Mouse (Mus musculus) embryonic facial prominence, embryonic 12.5 days (tissue): ENCODE measurements around the gene Foxp1. TPM values are rescaled to one million over a fixed set of nuclear protein-coding genes. Genes with fewer than 3 reads are reported as not detected.

Source experiments
- ATAC-seq: fragments of 200-750 bp; cut with Nextera tagmentation; 2 replicates; pipeline ENCODE4 v1.8.0; 2017; ENCODE audit not compliant: insufficient number of reproducible peaks, insufficient read depth, low FRiP score, low TSS enrichment
- H3K27ac ChIP-seq: fragments of 300-500 bp; sonication (generic); 2 replicates; pipeline ENCODE4 v1.5.1; 2016; ENCODE audit warnings: mild to moderate bottlenecking
- H3K27me3 ChIP-seq: fragments of 300-500 bp; sonication (generic); 2 replicates; pipeline ENCODE4 v1.6.1; 2016; ENCODE audit warnings: mild to moderate bottlenecking, moderate library complexity
- H3K36me3 ChIP-seq: fragments of 300-500 bp; sonication (generic); 2 replicates; pipeline ENCODE4 v1.6.1; 2016; ENCODE audit warnings: mild to moderate bottlenecking
- H3K4me1 ChIP-seq: fragments of 300-500 bp; sonication (generic); 2 replicates; pipeline ENCODE4 v1.6.1; 2016
- H3K4me2 ChIP-seq: fragments of 300-500 bp; sonication (generic); replicated peaks from 2 replicates; pipeline ENCODE4 v1.6.1; 2016; ENCODE audit warnings: mild to moderate bottlenecking, moderate library complexity
- H3K4me3 ChIP-seq: fragments of 300-500 bp; sonication (generic); 2 replicates; pipeline ENCODE4 v1.5.1; 2016; ENCODE audit warnings: mild to moderate bottlenecking
- H3K9ac ChIP-seq: fragments of 300-500 bp; sonication (generic); 2 replicates; pipeline ENCODE4 v1.6.1; 2016; ENCODE audit warnings: mild to moderate bottlenecking, moderate library complexity
- H3K9me3 ChIP-seq: fragments of 300-500 bp; sonication (generic); 2 replicates; pipeline ENCODE4 v1.6.1; 2016; ENCODE audit warnings: mild to moderate bottlenecking, moderate library complexity
- WGBS: fragments of 180-500 bp; shearing (Covaris S2); methylation state at CpG from one replicate; pipeline ENCODE4 v1.1.7; 2016; 5-methylcytosine and 5-hydroxymethylcytosine counted together
- polyA plus RNA-seq: library from polyadenylated mRNA; unstranded; fragments of >200 nt; fragmentation: Nextera tagmentation; extraction: Ambion mirVana; gene quantifications from 2 replicates; pipeline ENCODE4 v1.2.1, GENCODE M21; 2016

Gene Foxp1
- polyA plus RNA-seq, 1 experiment from 2014 or later: 132 TPM

DNA sequence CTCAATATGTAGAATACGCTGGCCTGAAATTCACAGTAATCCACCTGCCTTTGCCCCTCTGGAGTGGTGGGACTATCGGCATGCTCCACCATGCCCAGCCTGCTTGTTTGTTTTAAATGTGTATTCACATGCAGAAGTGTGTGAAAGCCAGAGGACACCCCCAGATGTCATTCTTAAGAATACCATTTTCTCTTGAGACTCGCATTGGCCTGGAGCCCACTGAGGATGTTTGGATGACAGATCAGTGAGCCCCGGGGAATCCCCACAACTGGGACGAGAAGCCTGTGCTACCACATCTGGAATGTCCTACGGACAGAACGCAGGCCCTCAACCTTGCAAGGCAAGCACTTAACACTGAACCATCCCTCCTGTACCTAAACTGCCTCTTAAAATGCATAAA is 479.3 kb downstream of the Foxp1 start:
- WGBS: 73% methylated on average over 7 of the region's 7 CpGs
- ATAC-seq: no peak

GRCm38 (mm10) chr6:99042175-99042954 is 480.2 kb downstream of the Foxp1 start:
- WGBS: 74% methylated on average over 6 of the region's 6 CpGs
- no peaks in the 10 kb centered on the region for H3K4me1 ChIP-seq
- H3K9ac ChIP-seq: no peak overlapping the region
- no peaks in the 10 kb centered on the region for H3K27me3 ChIP-seq
- no peaks in the 10 kb centered on the region for H3K36me3 ChIP-seq
- H3K4me3 ChIP-seq: no peak overlapping the region
- H3K27ac ChIP-seq: no peak overlapping the region
- no peak overlapping the region for H3K4me2 ChIP-seq
- no peaks in the 10 kb centered on the region for H3K9me3 ChIP-seq
- no peak for ATAC-seq

More for the DNA sequence above, 479.3 kb downstream of the Foxp1 start:
- Histone ChIP-seq H3K4me3 (no peak overlapping the region), H3K9me3 (no peaks in the 10 kb centered on the region), H3K36me3 (no peaks in the 10 kb centered on the region), H3K9ac (no peak overlapping the region), H3K4me1 (no peaks in the 10 kb centered on the region), H3K4me2 (no peak overlapping the region), H3K27ac (no peak overlapping the region), H3K27me3 (no peaks in the 10 kb centered on the region)

GRCm38 (mm10) chr6:99038977-99039376 is 483.5 kb downstream of the Foxp1 start:
- H3K9me3 ChIP-seq: no peaks in the 10 kb centered on the region
- no peak for ATAC-seq
- H3K27me3 ChIP-seq: no peaks in the 10 kb centered on the region

GRCm38 (mm10) chr6:99035459-99036375 is 486.8 kb downstream of the Foxp1 start:
- Histone ChIP-seq H3K9ac (no peak overlapping the region), H3K4me3 (no peak overlapping the region), H3K4me1 (peaks cover 12% of the 10 kb centered on the region; the same call in 1 of the 2 replicates), H3K27me3 (no peaks in the 10 kb centered on the region), H3K4me2 (no peak overlapping the region), H3K36me3 (no peaks in the 10 kb centered on the region), H3K27ac (no peak overlapping the region), H3K9me3 (no peaks in the 10 kb centered on the region)
- 76% methylated on average over 8 of the region's 8 CpGs for WGBS
- ATAC-seq: no peak

More at GRCm38 (mm10) chr6:99038977-99039376, 483.5 kb downstream of the Foxp1 start:
- Histone ChIP-seq H3K27ac (no peak overlapping the region), H3K4me3 (no peak overlapping the region), H3K4me2 (no peak overlapping the region), H3K4me1 (0 out of 2 replicates have a peak, but pooled peaks cover 2% of the 10 kb centered on the region), H3K9ac (no peak overlapping the region), H3K36me3 (no peaks in the 10 kb centered on the region)
- WGBS: 71% methylated on average over 2 of the region's 2 CpGs

DNA sequence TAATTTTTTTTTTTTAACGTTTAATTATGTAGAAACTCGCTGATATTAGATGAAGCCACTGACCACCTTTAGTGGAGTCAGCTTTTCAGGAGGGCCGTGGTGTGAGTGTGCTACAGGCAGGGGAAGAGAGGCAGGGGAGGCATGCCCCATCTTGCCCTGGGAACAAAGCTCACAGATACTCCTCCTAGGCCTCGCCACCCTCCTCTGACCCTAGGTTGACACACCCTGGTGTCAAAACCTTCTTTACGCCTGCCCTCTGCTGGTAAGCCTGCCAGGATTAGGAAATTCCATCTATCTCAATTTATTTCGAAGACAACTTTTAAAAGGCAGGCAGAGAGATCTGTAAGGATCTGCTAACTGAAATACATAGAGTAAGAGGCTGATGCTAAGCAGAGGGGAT is 489.5 kb downstream of the Foxp1 start:
- peaks cover 17% of the 10 kb centered on the region for H3K4me1 ChIP-seq
- 44% methylated on average over 6 of the region's 6 CpGs for WGBS

GRCm38 (mm10) chr6:99031321-99031903 is 491.1 kb downstream of the Foxp1 start:
- no peak overlapping the region for H3K4me3 ChIP-seq
- H3K4me2 ChIP-seq: no peak overlapping the region
- 64% methylated on average over 9 of the region's 9 CpGs for WGBS
- H3K4me1 ChIP-seq: peaks cover 17% of the 10 kb centered on the region
- ATAC-seq: no peak
- peaks cover 2% of the 10 kb centered on the region; the same call in 1 of the 2 replicates for H3K27me3 ChIP-seq
- H3K9me3 ChIP-seq: no peaks in the 10 kb centered on the region
- H3K9ac ChIP-seq: no peak overlapping the region
- H3K36me3 ChIP-seq: no peaks in the 10 kb centered on the region
- no peak overlapping the region for H3K27ac ChIP-seq

More for the DNA sequence above, 489.5 kb downstream of the Foxp1 start:
- no peak for ATAC-seq
- H3K9ac ChIP-seq: no peak overlapping the region
- no peak overlapping the region for H3K4me2 ChIP-seq
- H3K4me3 ChIP-seq: no peak overlapping the region
- peaks cover 2% of the 10 kb centered on the region; the same call in 1 of the 2 replicates for H3K27me3 ChIP-seq
- no peaks in the 10 kb centered on the region for H3K36me3 ChIP-seq
- no peaks in the 10 kb centered on the region for H3K9me3 ChIP-seq
- H3K27ac ChIP-seq: no peak overlapping the region

DNA sequence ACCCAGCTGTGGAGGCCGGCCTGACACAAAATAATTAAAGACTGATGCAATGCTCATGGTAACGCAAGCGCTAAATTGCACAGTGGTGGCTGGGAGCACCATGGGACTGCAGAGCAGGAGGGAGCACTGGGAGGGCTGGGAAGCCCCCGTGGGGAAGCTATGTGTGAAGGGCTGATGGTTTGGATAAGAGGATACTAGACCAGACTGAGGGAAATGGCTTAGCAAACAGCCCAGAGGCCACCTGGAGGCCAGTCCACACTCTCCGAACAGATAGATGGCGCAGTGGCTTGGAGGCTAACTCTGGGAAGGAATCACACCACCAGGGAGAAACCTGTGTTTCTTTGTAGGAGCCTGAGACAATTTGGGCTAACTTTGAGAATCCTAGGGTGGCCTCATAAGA is 492.3 kb downstream of the Foxp1 start:
- peaks cover 2% of the 10 kb centered on the region; the same call in 1 of the 2 replicates for H3K27me3 ChIP-seq
- H3K27ac ChIP-seq: no peak overlapping the region
- no peak overlapping the region for H3K4me2 ChIP-seq
- peaks cover 25% of the 10 kb centered on the region for H3K4me1 ChIP-seq
- no peak overlapping the region for H3K4me3 ChIP-seq
- 28% methylated on average over 6 of the region's 6 CpGs for WGBS
- ATAC-seq: no peak
- no peaks in the 10 kb centered on the region for H3K36me3 ChIP-seq
- no peaks in the 10 kb centered on the region for H3K9me3 ChIP-seq
- H3K9ac ChIP-seq: no peak overlapping the region

GRCm38 (mm10) chr6:99029438-99029837 is 493.1 kb downstream of the Foxp1 start:
- Histone ChIP-seq H3K4me1 (peaks cover 30% of the 10 kb centered on the region), H3K27me3 (peaks cover 2% of the 10 kb centered on the region; the same call in 1 of the 2 replicates), H3K9ac (no peak overlapping the region), H3K4me3 (no peak overlapping the region), H3K4me2 (no peak overlapping the region), H3K27ac (no peak overlapping the region), H3K9me3 (no peaks in the 10 kb centered on the region), H3K36me3 (no peaks in the 10 kb centered on the region)
- no peak for ATAC-seq
- WGBS: 25% methylated on average over 5 of the region's 5 CpGs

DNA sequence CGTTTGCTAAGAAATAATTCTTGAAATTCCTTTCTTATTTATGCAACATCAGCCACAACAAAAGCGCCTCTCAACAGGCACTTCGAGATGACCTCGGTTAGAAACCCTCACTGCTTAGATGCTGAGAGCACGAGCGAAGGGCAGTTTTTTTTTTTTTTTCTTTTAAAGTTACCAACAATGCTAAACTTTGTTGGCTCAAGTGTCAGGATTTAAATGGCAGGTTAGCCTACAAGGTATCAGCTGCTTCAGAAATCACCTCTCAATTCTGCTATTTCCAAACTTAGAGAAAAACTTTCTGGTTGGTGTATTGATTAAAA is 493.6 kb downstream of the Foxp1 start:
- Histone ChIP-seq H3K4me3 (peak overlapping the region; percentile 70), H3K27me3 (peaks cover 2% of the 10 kb centered on the region; the same call in 1 of the 2 replicates), H3K4me1 (peaks cover 32% of the 10 kb centered on the region), H3K9me3 (no peaks in the 10 kb centered on the region), H3K36me3 (no peaks in the 10 kb centered on the region), H3K9ac (peak overlapping the region; percentile 76), H3K4me2 (peak overlapping the region; percentile 85), H3K27ac (peak overlapping the region; percentile 96)
- 5% methylated on average over 6 of the region's 6 CpGs for WGBS
- no peak for ATAC-seq

GRCm38 (mm10) chr6:99028161-99028988 is 494.1 kb downstream of the Foxp1 start:
- peaks cover 35% of the 10 kb centered on the region for H3K4me1 ChIP-seq
- under 1% methylated on average over 55 of the region's 87 CpGs for WGBS

More at GRCm38 (mm10) chr6:99028161-99028988, 494.1 kb downstream of the Foxp1 start:
- ATAC-seq: peak; percentile 94
- peaks cover 2% of the 10 kb centered on the region; the same call in 1 of the 2 replicates for H3K27me3 ChIP-seq
- H3K4me3 ChIP-seq: peak overlapping the region; percentile 70
- H3K27ac ChIP-seq: peak overlapping the region; percentile 96
- H3K9ac ChIP-seq: peak overlapping the region; percentile 76
- H3K9me3 ChIP-seq: no peaks in the 10 kb centered on the region
- H3K36me3 ChIP-seq: no peaks in the 10 kb centered on the region
- peak overlapping the region; percentile 85 for H3K4me2 ChIP-seq
